In genomic region chr4:152250615-152251014, GRCm38 (mm10) we compare ENCODE assay signal across 41 mouse cellular contexts. TPM values are rescaled to one million over a fixed set of nuclear protein-coding genes. Genes with fewer than 3 reads are reported as not detected.
"Had no signal": no experiment of that assay in that cellular context is flagged by ENCODE, and none has a peak within 500 bp of the region (broad histone marks: within the 10 kb centered on the region; RNA-seq: fewer than 3 reads in every experiment).

No protein-coding gene starts in this region.

- H3K4me2 ChIP-seq: limb, embryonic 12.5 days; limb, embryonic 13.5 days; limb, embryonic 15.5 days; liver, embryonic 11.5 days; liver, embryonic 12.5 days; liver, embryonic 13.5 days; liver, embryonic 15.5 days; lung, embryonic 14.5 days; lung, embryonic 15.5 days; midbrain, embryonic 12.5 days; midbrain, embryonic 13.5 days; midbrain, embryonic 15.5 days had no signal

- H3K27ac ChIP-seq: left cerebral cortex, adult 2 months; limb, embryonic 10.5 days; limb, embryonic 12.5 days; limb, embryonic 13.5 days; limb, embryonic 15.5 days; liver, embryonic 12.5 days; liver, embryonic 13.5 days; liver, embryonic 14.5 days; liver, embryonic 15.5 days; lung, embryonic 15.5 days; macrophage; midbrain, embryonic 12.5 days; midbrain, embryonic 13.5 days; midbrain, embryonic 15.5 days had no signal

- H3K36me3 ChIP-seq: limb, embryonic 10.5 days; limb, embryonic 12.5 days; limb, embryonic 13.5 days; limb, embryonic 15.5 days; liver, embryonic 13.5 days; liver, embryonic 15.5 days; lung, embryonic 15.5 days; midbrain, embryonic 15.5 days had no signal

- H3K4me1 ChIP-seq: limb, embryonic 15.5 days; liver, embryonic 15.5 days; lung, embryonic 15.5 days; midbrain, embryonic 15.5 days had no signal

- H3K9me3 ChIP-seq: limb, embryonic 10.5 days; limb, embryonic 12.5 days; limb, embryonic 13.5 days; limb, embryonic 15.5 days; liver, embryonic 12.5 days; liver, embryonic 13.5 days; liver, embryonic 15.5 days; lung, embryonic 15.5 days; megakaryocyte, embryonic 14.5 days; midbrain, embryonic 10.5 days; midbrain, embryonic 12.5 days; midbrain, embryonic 13.5 days; midbrain, embryonic 15.5 days had no signal

- H3K9ac ChIP-seq: limb, embryonic 12.5 days; limb, embryonic 13.5 days; limb, embryonic 15.5 days; liver, embryonic 12.5 days; liver, embryonic 13.5 days; liver, embryonic 14.5 days; liver, embryonic 15.5 days; liver, postnatal 0 days; lung, embryonic 14.5 days; lung, embryonic 15.5 days; midbrain, embryonic 12.5 days; midbrain, embryonic 13.5 days; midbrain, embryonic 15.5 days had no signal

- DNase-seq: left cerebral cortex, postnatal 4 days; liver; liver, embryonic 13.5 days; liver, postnatal 0 days; lung, adult 18-20 months; lung, adult 2 months; lung, embryonic 14.5 days; lung, postnatal 10 days; lung, postnatal 14 days; lung, postnatal 36 days; lung, postnatal 4 days; midbrain, embryonic 14.5 days had no signal

- H3K4me3 ChIP-seq: left cerebral cortex, adult 2 months; limb, embryonic 10.5 days; limb, embryonic 12.5 days; limb, embryonic 13.5 days; limb, embryonic 15.5 days; liver, embryonic 12.5 days; liver, embryonic 13.5 days; liver, embryonic 15.5 days; lung, embryonic 15.5 days; megakaryocyte, embryonic 14.5 days; midbrain, embryonic 10.5 days; midbrain, embryonic 12.5 days; midbrain, embryonic 13.5 days; midbrain, embryonic 15.5 days; myocyte had no signal

- ATAC-seq: liver, embryonic 12.5 days; liver, postnatal 0 days; lung, postnatal 0 days; midbrain, embryonic 13.5 days; midbrain, embryonic 15.5 days; midbrain, embryonic 16.5 days had no signal

- H3K27me3 ChIP-seq: limb, embryonic 12.5 days; limb, embryonic 13.5 days; limb, embryonic 15.5 days; liver, embryonic 12.5 days; liver, embryonic 13.5 days; liver, embryonic 15.5 days; lung, embryonic 15.5 days; megakaryocyte, embryonic 14.5 days; midbrain, embryonic 12.5 days; midbrain, embryonic 13.5 days; midbrain, embryonic 15.5 days had no signal

RNA-seq across cellular contexts. Expression of gene Gpr153, which starts 23.4 kb away (rescaled TPM):
- total RNA-seq: megakaryocyte-erythroid progenitor cell, adult 5-6 weeks had no signal
- polyA plus RNA-seq: macrophage had no signal

RNA-seq across cellular contexts. Expression of gene Hes3, which starts 40.8 kb away (rescaled TPM):
- total RNA-seq: left cerebral cortex, adult 18-20 months; left cerebral cortex, postnatal 10 days; liver, adult 2 months; megakaryocyte progenitor cell, adult 5-6 weeks; megakaryocyte, adult 5-6 weeks; megakaryocyte-erythroid progenitor cell, adult 5-6 weeks; monocyte, adult 5-6 weeks had no signal
- polyA plus RNA-seq: limb, embryonic 10.5 days; limb, embryonic 11.5 days; limb, embryonic 12.5 days; limb, embryonic 13.5 days; limb, embryonic 15.5 days; liver, adult 2 months; liver, embryonic 11.5 days; liver, embryonic 12.5 days; liver, embryonic 13.5 days; liver, embryonic 14.5 days; liver, embryonic 15.5 days; liver, embryonic 16.5 days; liver, postnatal 0 days; lung, adult 2 months; lung, embryonic 14.5 days; lung, embryonic 15.5 days; lung, embryonic 16.5 days; lung, postnatal 0 days; macrophage had no signal
